Mouse (Mus musculus): ENCODE data around the gene Plekha7. TPM values are rescaled to one million over a fixed set of nuclear protein-coding genes. Genes with fewer than 3 reads are reported as not detected.
"Not testable (repeated sequence)": the region's sequence is repeated elsewhere in the genome, so short reads cannot be mapped to it uniquely, and the experiment has no call there.

Plekha7 gene
- polyA plus RNA-seq, 1 experiment from 2014 or later = 6.5 TPM

DNA sequence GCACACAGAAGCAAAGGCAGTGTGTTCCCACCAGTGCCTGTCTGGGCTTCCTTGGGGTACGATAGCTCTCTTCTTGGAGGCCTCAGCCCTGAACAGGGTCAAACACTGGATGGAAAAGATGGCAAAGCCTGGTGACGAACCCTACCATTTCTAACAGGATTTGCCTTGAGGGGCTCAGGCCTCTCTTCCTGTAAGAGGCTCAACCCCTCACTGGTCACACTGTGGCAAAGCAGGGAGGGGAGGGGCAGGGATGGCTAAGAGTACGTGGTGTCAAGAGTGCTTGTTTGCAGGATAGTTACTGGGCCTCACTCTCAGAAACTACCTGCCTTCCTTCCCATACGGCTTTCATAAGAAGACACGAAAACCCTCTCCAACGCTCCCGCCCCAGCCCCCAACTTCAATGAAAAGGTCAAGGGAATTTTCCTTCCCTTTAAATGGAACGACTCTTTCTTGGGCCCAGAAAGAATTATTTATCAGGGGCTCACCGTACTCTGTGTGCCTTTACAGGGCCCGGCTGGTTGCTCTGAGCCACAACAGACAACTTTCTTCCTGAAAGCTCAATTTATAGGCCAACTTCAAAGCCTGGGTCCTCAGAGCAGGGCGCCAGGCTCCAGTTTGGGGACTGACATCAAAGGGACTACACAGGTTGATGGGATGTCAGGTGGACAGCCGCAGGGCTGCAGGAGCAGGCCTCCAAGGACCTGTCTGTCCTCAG lies 192.8 kb downstream of the Plekha7 start:
- Histone ChIP-seq H3K4me3 (no peak overlapping the region), H3K9ac (no peak overlapping the region), H3K36me3 (no peaks in the 10 kb centered on the region), H3K27ac (no peak overlapping the region), H3K9me3 (no peaks in the 10 kb centered on the region), H3K27me3 (no peaks in the 10 kb centered on the region), H3K4me1 (replicated peaks) (no peaks in the 10 kb centered on the region), H3K4me2 (no peak overlapping the region)
- no peak for ATAC-seq (ENCODE audit: low FRiP score)
- WGBS = 82% methylated on average over 12 of the region's 12 CpGs

- no peaks in the 10 kb centered on the region for H3K9me3 ChIP-seq
- H3K27me3 ChIP-seq = no peaks in the 10 kb centered on the region
- no peak overlapping the region for H3K9ac ChIP-seq
- H3K36me3 ChIP-seq = peaks cover 10% of the 10 kb centered on the region
- WGBS = 88% methylated on average over 6 of the region's 6 CpGs
- H3K4me2 ChIP-seq = no peak overlapping the region
- no peak overlapping the region for H3K4me3 ChIP-seq
- no peak overlapping the region for H3K27ac ChIP-seq
- no peaks in the 10 kb centered on the region for H3K4me1 ChIP-seq (replicated peaks)
- no peak for ATAC-seq (ENCODE audit: low FRiP score)
These were observed 196.6 kb downstream of the Plekha7 start for GRCm38 (mm10) chr7:116111546-116111945.

- Histone ChIP-seq H3K4me1 (replicated peaks) (no peaks in the 10 kb centered on the region), H3K27me3 (no peaks in the 10 kb centered on the region), H3K27ac (no peak overlapping the region), H3K9me3 (no peaks in the 10 kb centered on the region), H3K9ac (no peak overlapping the region), H3K36me3 (peaks cover 19% of the 10 kb centered on the region), H3K4me2 (no peak overlapping the region), H3K4me3 (no peak overlapping the region)
- WGBS = 75% methylated on average over 3 of the region's 3 CpGs
- ATAC-seq (ENCODE audit: low FRiP score) = no peak
These were observed 197.5 kb downstream of the Plekha7 start for GRCm38 (mm10) chr7:116110661-116111060.

DNA sequence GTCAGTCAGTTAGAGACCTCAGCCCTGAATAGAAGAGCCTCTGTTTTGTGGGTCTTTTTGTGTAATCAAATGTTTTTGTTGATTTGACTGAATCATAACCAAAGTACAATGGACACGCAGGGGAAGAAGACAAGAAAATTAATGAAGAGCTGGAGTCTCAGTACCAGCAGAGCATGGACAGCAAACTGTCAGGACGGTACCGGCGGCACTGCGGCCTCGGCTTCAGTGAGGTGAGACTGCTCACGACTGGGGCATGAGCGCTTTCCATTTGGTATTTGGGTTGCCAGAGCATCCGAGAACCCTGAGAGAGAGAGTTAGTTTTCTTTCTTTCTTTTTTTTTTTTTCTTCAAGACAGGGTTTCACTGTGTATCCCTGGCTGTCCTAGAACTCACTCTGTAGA lies 205.1 kb downstream of the Plekha7 start:
- H3K9me3 ChIP-seq = no peaks in the 10 kb centered on the region
- no peaks in the 10 kb centered on the region for H3K27me3 ChIP-seq
- no peak overlapping the region for H3K9ac ChIP-seq
- no peak overlapping the region for H3K4me3 ChIP-seq
- H3K36me3 ChIP-seq = peaks cover 58% of the 10 kb centered on the region
- 97% methylated on average over 9 of the region's 9 CpGs for WGBS
- H3K27ac ChIP-seq = no peak overlapping the region
- H3K4me1 ChIP-seq (replicated peaks) = peaks cover 3% of the 10 kb centered on the region; the same call in 1 of the 2 replicates
- no peak overlapping the region for H3K4me2 ChIP-seq
- no peak for ATAC-seq (ENCODE audit: low FRiP score)

DNA sequence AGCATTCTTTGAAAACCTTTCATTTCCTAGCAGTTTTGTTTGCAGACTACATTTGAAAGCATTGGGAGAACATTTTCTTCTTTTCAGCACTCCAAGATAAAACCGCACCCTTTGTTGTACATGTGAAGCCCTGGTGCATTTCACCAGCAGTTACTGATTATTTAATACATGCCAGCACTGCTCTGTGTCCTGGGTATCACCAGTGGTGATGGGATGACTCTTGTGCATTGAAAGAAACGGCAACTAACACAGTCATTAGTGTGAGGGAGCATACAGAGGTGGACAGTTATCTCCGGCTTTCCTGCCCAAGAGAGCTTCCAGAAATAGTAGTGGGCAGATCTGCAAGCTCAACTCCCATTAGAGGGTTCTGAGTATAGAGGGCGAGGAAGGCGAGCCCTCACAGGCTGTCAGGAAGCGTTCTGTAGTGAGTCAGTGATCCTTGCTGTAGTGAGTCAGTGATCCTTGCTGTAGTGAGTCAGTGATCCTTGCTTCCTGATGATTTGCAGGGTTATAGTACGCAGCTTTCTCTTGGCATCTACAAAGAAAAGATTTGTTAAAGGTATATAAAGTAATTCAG lies 208.1 kb downstream of the Plekha7 start:
- Histone ChIP-seq H3K4me3 (no peak overlapping the region), H3K9me3 (no peaks in the 10 kb centered on the region), H3K4me2 (no peak overlapping the region), H3K9ac (no peak overlapping the region), H3K27me3 (no peaks in the 10 kb centered on the region), H3K4me1 (replicated peaks) (peaks cover 16% of the 10 kb centered on the region), H3K27ac (no peak overlapping the region), H3K36me3 (peaks cover 33% of the 10 kb centered on the region)
- WGBS = 85% methylated on average over 7 of the region's 7 CpGs
- no peak for ATAC-seq (ENCODE audit: low FRiP score)

- peaks cover 26% of the 10 kb centered on the region for H3K4me1 ChIP-seq (replicated peaks)
- peak overlapping the region; percentile 67 for H3K4me3 ChIP-seq
- WGBS = under 1% methylated on average over 19 of the region's 19 CpGs
- H3K9ac ChIP-seq = peak overlapping the region; percentile 91
- H3K36me3 ChIP-seq = no peaks in the 10 kb centered on the region
- ATAC-seq (ENCODE audit: low FRiP score) = peak; percentile 93
- no peaks in the 10 kb centered on the region for H3K27me3 ChIP-seq
- peak overlapping the region; percentile 87 for H3K4me2 ChIP-seq
- H3K27ac ChIP-seq = peak overlapping the region; percentile 98
- no peaks in the 10 kb centered on the region for H3K9me3 ChIP-seq
These were observed 214.7 kb downstream of the Plekha7 start for GRCm38 (mm10) chr7:116093466-116093850.

- no peaks in the 10 kb centered on the region for H3K27me3 ChIP-seq
- peak overlapping the region; percentile 87 for H3K4me2 ChIP-seq
- peaks cover 26% of the 10 kb centered on the region for H3K4me1 ChIP-seq (replicated peaks)
- peak overlapping the region; percentile 67 for H3K4me3 ChIP-seq
- WGBS = under 1% methylated on average over 38 of the region's 38 CpGs
- H3K36me3 ChIP-seq = no peaks in the 10 kb centered on the region
- no peaks in the 10 kb centered on the region for H3K9me3 ChIP-seq
- H3K9ac ChIP-seq = peak overlapping the region; percentile 91
- peak; percentile 100 for ATAC-seq (ENCODE audit: low FRiP score)
- peak overlapping the region; percentile 98 for H3K27ac ChIP-seq
These were observed 215.3 kb downstream of the Plekha7 start for GRCm38 (mm10) chr7:116092710-116093465.

DNA sequence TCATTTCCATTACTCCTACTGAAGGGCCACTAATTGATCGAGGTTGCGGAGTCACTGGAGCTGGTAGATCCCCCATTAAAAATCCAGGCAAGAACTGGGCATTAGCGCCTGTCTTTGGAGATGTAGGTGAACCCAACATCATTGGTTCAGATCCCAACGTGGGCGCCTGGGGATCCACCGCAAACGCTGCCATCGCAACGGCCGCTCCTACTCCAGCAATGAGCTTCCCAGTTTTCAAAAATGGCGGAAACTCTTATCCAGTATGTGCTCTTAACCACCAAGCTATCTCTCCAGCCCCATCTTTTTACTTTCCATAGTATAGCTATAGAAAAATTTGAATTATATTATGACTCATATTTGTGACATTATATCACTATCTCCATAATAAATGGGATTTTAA lies 223.8 kb downstream of the Plekha7 start, which contains the start of gene Gm4353:
Gene Gm4353 (minus strand): TSS at position 270 of the 400 bp plus-strand sequence.
- H3K4me1 ChIP-seq (replicated peaks); H3K9me3 ChIP-seq; ATAC-seq (ENCODE audit: low FRiP score); H3K27ac ChIP-seq; H3K4me3 ChIP-seq; H3K9ac ChIP-seq; H3K4me2 ChIP-seq; H3K36me3 ChIP-seq; H3K27me3 ChIP-seq: not testable (repeated sequence)
- 96% methylated on average over 11 of the region's 11 CpGs for WGBS

Other genes with a start within 250 kb of the Plekha7 start
- 0.60 and 1.2 TPM in 2 replicates for gene Gm4353, start 223.7 kb downstream of the Plekha7 start, polyA plus RNA-seq (2015; fragmentation: Nextera tagmentation; extraction: Ambion mirVana)
- 563 and 564 TPM in 2 replicates for gene Rps13, start 25.8 kb upstream of the Plekha7 start, polyA plus RNA-seq (2015; fragmentation: Nextera tagmentation; extraction: Ambion mirVana)
- 17.1 and 17.7 TPM in 2 replicates for gene Pik3c2a, start 135.1 kb upstream of the Plekha7 start, polyA plus RNA-seq (2015; fragmentation: Nextera tagmentation; extraction: Ambion mirVana)
- gene Nucb2, start 196.0 kb upstream of the Plekha7 start, polyA plus RNA-seq (2015; fragmentation: Nextera tagmentation; extraction: Ambion mirVana) = 22.0 and 25.0 TPM in 2 replicates

Measured in hindbrain, embryonic 13.5 days (tissue).